Mouse (Mus musculus) stomach, postnatal 0 days (tissue): ENCODE results near the gene Kcnj6. TPM values are rescaled to one million over a fixed set of nuclear protein-coding genes. Genes with fewer than 3 reads are reported as not detected.

Experiments
- ATAC-seq: fragments of 200-750 bp; cut with Nextera tagmentation; 2 replicates; pipeline ENCODE4 v1.8.0; 2017; ENCODE audit not compliant: low FRiP score, low TSS enrichment
- DNase-seq: peaks from one replicate; pipeline ENCODE4 v3.0.0-alpha.2; 2016; ENCODE audit warnings: low spot score
- H3K27ac ChIP-seq: fragments of 300-500 bp; sonication (generic); replicated peaks from 2 replicates; pipeline ENCODE4 v1.5.1; 2014; ENCODE audit warnings: mild to moderate bottlenecking, control low read depth
- H3K27me3 ChIP-seq: fragments of 300-500 bp; sonication (generic); 2 replicates; pipeline ENCODE4 v1.6.1; 2014; ENCODE audit warnings: low read length; ENCODE audit not compliant: control insufficient read depth, insufficient read depth
- H3K36me3 ChIP-seq: fragments of 300-500 bp; sonication (generic); 2 replicates; pipeline ENCODE4 v1.6.1; 2014; ENCODE audit warnings: low read length, mixed read lengths; ENCODE audit not compliant: control insufficient read depth, insufficient read depth
- H3K4me1 ChIP-seq: fragments of 300-500 bp; sonication (generic); replicated peaks from 2 replicates; pipeline ENCODE4 v1.6.1; 2014; ENCODE audit warnings: antibody characterized with exemption; ENCODE audit not compliant: control insufficient read depth, insufficient read depth
- H3K4me2 ChIP-seq: fragments of 300-500 bp; sonication (generic); replicated peaks from 2 replicates; pipeline ENCODE4 v1.6.1; 2014; ENCODE audit warnings: low read depth, mild to moderate bottlenecking, control low read depth, moderate library complexity
- H3K4me3 ChIP-seq: fragments of 300-500 bp; sonication (generic); 2 replicates; pipeline ENCODE4 v1.5.1; 2014; ENCODE audit warnings: low read depth, low read length, control low read depth
- H3K9ac ChIP-seq: fragments of 300-500 bp; sonication (generic); 2 replicates; pipeline ENCODE4 v1.6.1; 2014; ENCODE audit warnings: mild to moderate bottlenecking, low read length, control low read depth, mixed read lengths
- H3K9me3 ChIP-seq: fragments of 300-500 bp; sonication (generic); 2 replicates; pipeline ENCODE4 v1.6.1; 2016; ENCODE audit warnings: low read length; ENCODE audit not compliant: control insufficient read depth
- CTCF ChIP-seq: IDR thresholded peaks from 2 replicates; pipeline ENCODE4 v1.5.1; 2016; ENCODE audit warnings: antibody characterized with exemption, low read depth, mild to moderate bottlenecking, moderate library complexity
- EP300 ChIP-seq: optimal IDR thresholded peaks from 2 replicates; pipeline ENCODE3; 2016; ENCODE audit warnings: antibody characterized with exemption
- whole genome bisulfite sequencing: fragments of 180-500 bp; shearing (Covaris S2); extraction: QIAGEN DNeasy Blood & Tissue Kit; methylation state at CpG from one replicate; pipeline ENCODE4 v1.1.7; 2014; 5-methylcytosine and 5-hydroxymethylcytosine counted together
- polyA plus RNA-seq: library from polyadenylated mRNA; unstranded; fragments of >200 nt; fragmentation: Nextera tagmentation; extraction: Ambion mirVana; gene quantifications from 2 replicates; pipeline ENCODE4 v1.2.1, GENCODE M21; 2015

Kcnj6 gene
- polyA plus RNA-seq, 1 experiment from 2014 or later, result not detected

GRCm38 (mm10) chr16:94890056-94890455, 107.4 kb downstream of the Kcnj6 start:
- DNase-seq (no peak), ATAC-seq (no peak)
- 48% methylated on average over 2 of the region's 2 CpGs for WGBS
- H3K9me3 ChIP-seq, result no peaks in the 10 kb centered on the region
- H3K4me1 ChIP-seq, result no peaks in the 10 kb centered on the region
- H3K27ac ChIP-seq, result no peak overlapping the region
- no peak overlapping the region for H3K4me3 ChIP-seq
- no peak overlapping the region for H3K4me2 ChIP-seq
- TF ChIP-seq CTCF, result no peak
- H3K36me3 ChIP-seq, result no peaks in the 10 kb centered on the region
- no peaks in the 10 kb centered on the region for H3K27me3 ChIP-seq
- H3K9ac ChIP-seq, result no peak overlapping the region

GRCm38 (mm10) chr16:94888554-94888953, 108.9 kb downstream of the Kcnj6 start:
- no peak overlapping the region for H3K27ac ChIP-seq
- DNase-seq, result no peak
- ATAC-seq, result no peak
- H3K4me3 ChIP-seq, result no peak overlapping the region
- no peaks in the 10 kb centered on the region for H3K4me1 ChIP-seq
- H3K9ac ChIP-seq, result no peak overlapping the region
- TF ChIP-seq EP300, result no peak
- TF ChIP-seq CTCF, result no peak
- H3K27me3 ChIP-seq, result no peaks in the 10 kb centered on the region
- no peaks in the 10 kb centered on the region for H3K36me3 ChIP-seq
- H3K9me3 ChIP-seq, result no peaks in the 10 kb centered on the region
- no peak overlapping the region for H3K4me2 ChIP-seq
- 82% methylated on average over 8 of the region's 11 CpGs for WGBS

GRCm38 (mm10) chr16:94886398-94886797, 111.1 kb downstream of the Kcnj6 start:
- WGBS, result 70% methylated on average over 7 of the region's 7 CpGs
- H3K27ac ChIP-seq, result no peak overlapping the region
- DNase-seq (no peak), ATAC-seq (no peak)
- H3K4me2 ChIP-seq, result no peak overlapping the region
- H3K9me3 ChIP-seq, result no peaks in the 10 kb centered on the region
- no peaks in the 10 kb centered on the region for H3K4me1 ChIP-seq
- no peaks in the 10 kb centered on the region for H3K27me3 ChIP-seq
- TF ChIP-seq CTCF (no peak), EP300 (no peak)
- H3K4me3 ChIP-seq, result no peak overlapping the region
- H3K36me3 ChIP-seq, result no peaks in the 10 kb centered on the region
- no peak overlapping the region for H3K9ac ChIP-seq

- no peaks in the 10 kb centered on the region for H3K36me3 ChIP-seq
- H3K4me1 ChIP-seq, result no peaks in the 10 kb centered on the region
- no peak overlapping the region for H3K27ac ChIP-seq
- H3K4me2 ChIP-seq, result no peak overlapping the region
- no peak overlapping the region for H3K4me3 ChIP-seq
- no peak overlapping the region for H3K9ac ChIP-seq
- DNase-seq (no peak), ATAC-seq (no peak)
- no peaks in the 10 kb centered on the region for H3K27me3 ChIP-seq
- 77% methylated on average over 7 of the region's 7 CpGs for WGBS
- H3K9me3 ChIP-seq, result no peaks in the 10 kb centered on the region
- TF ChIP-seq EP300, result no peak
- no peak for TF ChIP-seq CTCF
These were observed 112.4 kb downstream of the Kcnj6 start for GRCm38 (mm10) chr16:94885062-94885461.

- DNase-seq (no peak), ATAC-seq (no peak)
- no peak overlapping the region for H3K27ac ChIP-seq
- no peak for TF ChIP-seq EP300
- TF ChIP-seq CTCF, result no peak
- H3K9ac ChIP-seq, result no peak overlapping the region
- no peaks in the 10 kb centered on the region for H3K9me3 ChIP-seq
- H3K4me2 ChIP-seq, result no peak overlapping the region
- WGBS, result 59% methylated on average over 3 of the region's 3 CpGs
- H3K4me1 ChIP-seq, result no peaks in the 10 kb centered on the region
- no peaks in the 10 kb centered on the region for H3K27me3 ChIP-seq
- H3K36me3 ChIP-seq, result no peaks in the 10 kb centered on the region
- no peak overlapping the region for H3K4me3 ChIP-seq
These were observed 113.6 kb downstream of the Kcnj6 start for GRCm38 (mm10) chr16:94883909-94884308.

GRCm38 (mm10) chr16:94883196-94883595, 114.3 kb downstream of the Kcnj6 start:
- Histone ChIP-seq H3K4me1 (no peaks in the 10 kb centered on the region), H3K4me3 (no peak overlapping the region), H3K36me3 (no peaks in the 10 kb centered on the region), H3K27ac (no peak overlapping the region), H3K9ac (no peak overlapping the region), H3K4me2 (no peak overlapping the region), H3K9me3 (no peaks in the 10 kb centered on the region), H3K27me3 (no peaks in the 10 kb centered on the region)
- 77% methylated on average over 8 of the region's 8 CpGs for WGBS
- TF ChIP-seq CTCF (no peak), EP300 (no peak)
- ATAC-seq (no peak), DNase-seq (no peak)
